Mouse (Mus musculus): ENCODE measurements around the gene Gm26897.

DNA sequence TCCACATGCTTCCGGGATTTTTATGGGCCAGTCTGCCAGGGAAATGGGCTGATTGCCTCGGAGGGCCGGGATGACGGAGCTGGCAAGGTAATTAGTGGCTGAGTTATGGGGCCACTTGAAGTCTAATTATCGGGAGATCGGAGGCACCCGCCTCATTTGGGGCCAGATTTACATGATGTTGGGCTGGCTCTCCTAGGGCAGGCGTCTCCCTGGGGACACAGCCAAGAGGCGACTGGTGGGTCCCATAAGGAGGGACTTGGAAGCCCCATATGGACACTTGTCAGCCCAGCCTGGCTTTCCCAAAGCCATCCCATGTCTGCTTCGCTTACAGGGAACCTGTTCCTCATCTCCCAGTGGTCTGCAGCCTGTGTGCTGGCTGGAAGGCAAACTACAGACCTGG, 45.1 kb upstream of the Gm26897 start:
- TF ChIP-seq CTCF (conservative IDR thresholded peaks at IDR 0.05; ENCODE audit: low read length) (no peak), NANOG (IDR thresholded peaks at IDR 0.05; ENCODE audit: borderline replicate concordance, low read length) (no peak), POU5F1 (IDR thresholded peaks at IDR 0.05; ENCODE audit: borderline replicate concordance, low read length) (no peak)
